Mouse (Mus musculus): ENCODE results near the gene Klhl6. TPM values are rescaled to one million over a fixed set of nuclear protein-coding genes. Genes with fewer than 3 reads are reported as not detected.

Gene Klhl6
- polyA plus RNA-seq, 1 experiment from 2014 or later = 130 TPM

Other genes with a start within 250 kb of the Klhl6 start
- 1.6 and 2.7 TPM in 2 replicates for gene B3gnt5, start 222.8 kb downstream of the Klhl6 start, polyA plus RNA-seq (2015; fragmentation: Nextera tagmentation; extraction: Ambion mirVana)
- gene Klhl24, start 114.5 kb upstream of the Klhl6 start, polyA plus RNA-seq (2015; fragmentation: Nextera tagmentation; extraction: Ambion mirVana) = 29.2 and 29.5 TPM in 2 replicates
- gene Yeats2, start 158.0 kb upstream of the Klhl6 start, polyA plus RNA-seq (2015; fragmentation: Nextera tagmentation; extraction: Ambion mirVana) = 8.9 and 9.9 TPM in 2 replicates